Mouse (Mus musculus) liver, adult 2 months (tissue): ENCODE measurements around the gene Ggnbp2. TPM values are rescaled to one million over a fixed set of nuclear protein-coding genes. Genes with fewer than 3 reads are reported as not detected.
"Not testable (repeated sequence)": the region's sequence is repeated elsewhere in the genome, so short reads cannot be mapped to it uniquely, and the experiment has no call there.

Experiments used
- DNase-seq: peaks from one replicate; pipeline ENCODE4 v3.0.0-alpha.2; 2011; ENCODE audit warnings: low read depth, low spot score; ENCODE audit errors: extremely low read depth
- H3K27ac ChIP-seq: fragments of 200-500 bp; replicated peaks from 2 replicates; pipeline ENCODE4 v1.5.1; 2012; ENCODE audit warnings: low read depth, mild to moderate bottlenecking, control low read depth, inconsistent platforms, low read length; ENCODE audit not compliant: insufficient read depth
- H3K27me3 ChIP-seq: fragments of 200-500 bp; 2 replicates; pipeline ENCODE4 v1.6.1; 2012; ENCODE audit warnings: mild to moderate bottlenecking, moderate library complexity, low read length, inconsistent platforms; ENCODE audit not compliant: control insufficient read depth, insufficient read depth
- H3K36me3 ChIP-seq: fragments of 200-500 bp; 2 replicates; pipeline ENCODE4 v1.6.1; 2012; ENCODE audit warnings: low read length, inconsistent platforms; ENCODE audit not compliant: control insufficient read depth, insufficient read depth
- H3K4me1 ChIP-seq: fragments of 200-500 bp; 2 replicates; pipeline ENCODE4 v1.6.1; 2011; ENCODE audit warnings: low read length; ENCODE audit not compliant: control insufficient read depth, insufficient read depth
- H3K4me3 ChIP-seq: fragments of 200-500 bp; 2 replicates; pipeline ENCODE4 v1.5.1; 2011; ENCODE audit warnings: low read depth, mild to moderate bottlenecking, control low read depth, low read length, moderate library complexity; ENCODE audit not compliant: insufficient read depth
- H3K79me2 ChIP-seq: fragments of 200-500 bp; 2 replicates; pipeline ENCODE4 v1.6.1; 2012; ENCODE audit warnings: inconsistent platforms, mild to moderate bottlenecking, low read length, moderate library complexity; ENCODE audit not compliant: control insufficient read depth, insufficient read depth
- H3K9ac ChIP-seq: fragments of 200-500 bp; 2 replicates; pipeline ENCODE4 v1.6.1; 2012; ENCODE audit warnings: low read depth, mild to moderate bottlenecking, control low read depth, inconsistent platforms, low read length
- CTCF ChIP-seq: fragments of 200-500 bp; IDR thresholded peaks from 2 replicates; pipeline ENCODE4 v1.5.1; 2011; ENCODE audit warnings: low read depth, low read length, control low read depth
- POLR2A ChIP-seq: fragments of 200-500 bp; IDR thresholded peaks from 2 replicates; pipeline ENCODE4 v1.6.1; 2011; ENCODE audit warnings: low read length, control low read depth; ENCODE audit not compliant: insufficient read depth; ENCODE audit errors: extremely low read depth
- WGBS: fragments of 180-500 bp; shearing (Covaris S2); methylation state at CpG from one replicate; pipeline ENCODE4 v1.1.7; 2018; 5-methylcytosine and 5-hydroxymethylcytosine counted together
- polyA plus RNA-seq: library from polyadenylated mRNA; depleted of rRNA; stranded (reverse); fragments of >200 nt; gene quantifications from 2 replicates; pipeline ENCODE4 v1.2.3, GENCODE M21; 2012
- total RNA-seq: library from RNA; depleted of rRNA; stranded (reverse); fragments of >200 nt; gene quantifications from 2 replicates; pipeline ENCODE4 v1.2.3, GENCODE M21; 2014

Ggnbp2 gene
- total and polyA plus RNA-seq, 2 experiments = 22.5 to 96.4 TPM

DNA sequence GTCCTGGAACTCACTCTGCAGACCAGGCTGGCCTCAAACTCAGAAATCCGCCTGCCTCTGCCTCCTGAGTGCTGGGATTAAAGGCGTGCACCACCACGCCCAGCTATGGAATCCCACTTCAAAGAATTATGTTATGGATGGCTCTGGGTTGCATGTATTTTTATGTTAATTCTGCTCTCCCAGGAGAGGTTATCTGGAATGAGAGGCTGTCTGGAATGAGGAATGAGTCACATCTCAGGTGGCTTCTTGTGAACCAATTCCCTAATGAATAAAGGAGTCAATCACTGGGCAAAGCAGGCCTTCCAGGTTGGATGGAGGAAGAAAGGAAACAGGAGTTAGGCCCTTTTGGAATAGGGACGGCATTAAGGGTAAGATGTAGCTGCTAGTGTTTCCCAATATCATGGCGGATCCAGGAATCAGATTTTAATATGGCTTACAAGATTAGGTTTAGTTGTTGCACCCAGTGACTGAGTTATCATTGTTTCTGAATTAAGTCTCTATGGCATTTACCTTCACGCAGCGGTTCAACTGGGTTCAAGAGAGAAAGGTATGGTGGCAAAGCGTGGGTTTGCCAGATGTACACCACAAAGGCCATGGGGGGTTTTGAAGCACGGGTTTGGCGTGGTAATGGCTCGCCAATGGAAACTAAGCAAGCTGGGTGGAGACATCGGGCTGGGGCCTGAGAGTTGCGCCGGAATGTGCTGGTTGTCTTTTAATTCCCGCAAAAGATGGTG is 23.7 kb downstream of the Ggnbp2 start:
- H3K9ac ChIP-seq = no peak overlapping the region
- H3K4me3 ChIP-seq = no peak overlapping the region
- peaks cover 54% of the 10 kb centered on the region for H3K36me3 ChIP-seq
- H3K27me3 ChIP-seq = no peaks in the 10 kb centered on the region
- H3K27ac ChIP-seq = no peak overlapping the region
- H3K4me1 ChIP-seq = no peaks in the 10 kb centered on the region
- no peak for DNase-seq
- TF ChIP-seq POLR2A = no peak
- TF ChIP-seq CTCF = no peak
- 95% methylated on average over 15 of the region's 15 CpGs for WGBS
- peaks cover 3% of the 10 kb centered on the region; the same call in 1 of the 2 replicates for H3K79me2 ChIP-seq

DNA sequence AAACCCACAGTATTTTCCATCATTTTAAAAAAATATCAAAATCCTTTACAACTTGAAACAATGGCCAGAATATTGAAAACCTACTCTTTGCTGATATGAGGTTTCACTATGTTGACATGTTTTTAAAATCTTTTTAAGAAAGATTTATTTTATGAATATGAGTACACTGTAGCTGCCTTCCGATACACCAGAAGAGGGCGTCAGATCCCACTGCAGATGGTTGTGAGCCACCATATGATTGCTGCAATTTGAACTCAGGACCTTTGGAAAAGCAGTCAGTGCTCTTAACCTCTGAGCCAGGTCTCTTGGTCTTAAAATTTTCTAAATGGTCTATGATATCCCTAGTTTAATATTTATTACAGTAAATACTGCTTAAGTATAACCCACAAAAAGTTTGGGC is 31.3 kb downstream of the Ggnbp2 start:
- WGBS = 85% methylated on average over 2 of the region's 2 CpGs
- TF ChIP-seq CTCF (peak; percentile 18; the same call in 1 of the 2 replicates), POLR2A (no peak)
- peak; percentile 29 for DNase-seq
- Histone ChIP-seq H3K4me3 (no peak overlapping the region), H3K4me1 (no peaks in the 10 kb centered on the region), H3K27ac (no peak overlapping the region), H3K79me2 (peaks cover 5% of the 10 kb centered on the region; the same call in 1 of the 2 replicates), H3K27me3 (no peaks in the 10 kb centered on the region), H3K36me3 (peaks cover 72% of the 10 kb centered on the region), H3K9ac (no peak overlapping the region)

DNA sequence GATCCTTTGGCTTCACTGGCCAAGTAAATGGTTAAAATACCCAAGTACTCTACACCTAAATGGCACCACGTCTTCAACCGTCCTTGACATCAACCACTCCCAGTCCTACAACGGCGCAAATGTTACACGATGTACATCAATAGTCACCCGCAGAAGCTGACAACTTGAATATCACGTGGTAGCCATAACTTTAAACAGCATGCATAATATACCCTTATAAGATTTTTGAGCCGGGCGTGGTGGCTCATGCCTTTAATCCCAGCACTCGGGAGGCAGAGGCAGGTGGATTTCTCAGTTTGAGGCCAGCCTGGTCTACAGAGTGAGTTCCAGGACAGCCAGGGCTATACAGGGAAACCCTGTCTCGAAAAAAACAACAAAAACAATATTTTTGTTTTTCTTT is 41.1 kb downstream of the Ggnbp2 start:
- Histone ChIP-seq H3K4me3 (peak overlapping the region; percentile 88; the same call in 1 of the 2 replicates), H3K36me3 (peaks cover 30% of the 10 kb centered on the region), H3K27ac (peak overlapping the region; percentile 82), H3K4me1 (peaks cover 18% of the 10 kb centered on the region)
- H3K9ac ChIP-seq, H3K79me2 ChIP-seq, H3K27me3 ChIP-seq, DNase-seq: not testable (repeated sequence)
- WGBS = 59% methylated on average over 11 of the region's 11 CpGs

- H3K4me3 ChIP-seq = peak within 1 kb of the TSS; percentile 88
- peaks cover 25% of the 10 kb centered on the region for H3K36me3 ChIP-seq
- H3K4me1 ChIP-seq = peaks cover 18% of the 10 kb centered on the region
- H3K9ac ChIP-seq = peak within 1 kb of the TSS; percentile 92
- TF ChIP-seq POLR2A = peak; percentile 41; the same call in 1 of the 2 replicates
- TF ChIP-seq CTCF = no peak
- DNase-seq = peak; percentile 81
- peak within 1 kb of the TSS; percentile 91 for H3K27ac ChIP-seq
- no peaks in the 10 kb centered on the region for H3K27me3 ChIP-seq
- H3K79me2 ChIP-seq = peaks cover 3% of the 10 kb centered on the region; the same call in 1 of the 2 replicates
- WGBS = 1% methylated on average over 61 of the region's 62 CpGs
These were observed 41.9 kb downstream of the Ggnbp2 start, which contains the start of gene Dhrs11 for GRCm38 (mm10) chr11:84828516-84829399. Gene Dhrs11 (minus strand): TSS chr11:84828994.

DNA sequence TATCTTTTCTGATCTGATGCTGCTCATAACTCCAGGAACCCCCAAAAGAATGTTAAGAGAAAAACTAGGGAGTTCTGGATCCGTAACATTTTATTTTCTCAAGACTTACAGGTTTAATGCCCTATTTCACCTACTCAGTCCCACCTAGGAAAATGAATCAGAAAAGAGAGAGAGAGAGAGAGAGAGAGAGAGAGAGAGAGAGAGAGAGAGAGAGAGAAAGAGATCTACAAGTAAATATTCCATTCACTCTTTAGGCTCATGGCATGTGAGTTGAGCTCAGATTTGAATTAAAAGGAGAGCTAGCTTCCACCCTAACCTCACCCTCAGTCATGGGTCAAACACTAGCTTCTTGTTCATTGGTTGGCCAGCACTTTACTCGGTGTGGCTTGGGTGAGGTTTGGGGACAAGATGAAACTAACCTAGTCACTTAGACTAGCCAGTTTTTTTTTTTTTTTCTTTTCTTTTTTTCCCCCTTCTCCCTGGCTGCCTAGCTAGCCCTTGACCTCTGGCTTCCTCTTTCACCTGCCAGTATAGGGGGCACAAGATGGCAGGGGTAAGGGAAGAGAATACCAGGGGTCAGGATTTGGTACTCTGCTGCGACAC is 42.6 kb downstream of the Ggnbp2 start:
- Histone ChIP-seq H3K4me1 (peaks cover 18% of the 10 kb centered on the region), H3K9ac (peak overlapping the region; percentile 92), H3K36me3 (peaks cover 21% of the 10 kb centered on the region), H3K4me3 (peak overlapping the region; percentile 88), H3K27me3 (no peaks in the 10 kb centered on the region), H3K27ac (peak overlapping the region; percentile 91), H3K79me2 (peaks cover 3% of the 10 kb centered on the region; the same call in 1 of the 2 replicates)
- WGBS = 39% methylated on average over 3 of the region's 3 CpGs
- DNase-seq = peak; percentile 82
- TF ChIP-seq CTCF = no peak
- TF ChIP-seq POLR2A = no peak
